ENCODE assay signal across 8 mouse cellular contexts in genomic region chr3:96904851-96905541, GRCm38 (mm10). TPM values are rescaled to one million over a fixed set of nuclear protein-coding genes. Genes with fewer than 3 reads are reported as not detected.
DNase-seq lines count a peak whose midpoint lies in the region; ATAC-seq lines count a peak whose summit lies in the region.

Gpr89 (minus strand) TSS chr3:96905346.

- no peaks in the 10 kb centered on the region for H3K36me3 ChIP-seq in hindbrain, embryonic 11.5 days (ENCODE audit: control insufficient read depth, insufficient read depth, low read length)

- H3K4me3 ChIP-seq in hindbrain, embryonic 11.5 days (ENCODE audit: low read depth, low read length) = peak within 1 kb of the TSS; percentile 97

- DNase-seq in Muller cell, postnatal 12 days (ENCODE audit: inconsistent ontology term) = peak; percentile 87
- DNase-seq in cerebellum, adult 9-11 months = peak; percentile 95
- DNase-seq in frontal cortex, adult 2 months (ENCODE audit: extremely low spot score in 1 of 2, low spot score in 1 of 2) = peak; percentile 90 to 98
- peak; percentile 95 for DNase-seq in hindbrain, embryonic 11.5 days (ENCODE audit: low spot score)
- peak; percentile 96 for DNase-seq in layer of hippocampus, postnatal 10 days (ENCODE audit: low spot score in 2 of 2)
- peak; percentile 95 for DNase-seq in lung, postnatal 10 days
- peak; percentile 93 for DNase-seq in ovary, postnatal 36 days (ENCODE audit: low spot score)
- peak; percentile 95 for DNase-seq in thymus, postnatal 25 days

- no peak within 1 kb of the TSS for H3K27ac ChIP-seq in hindbrain, embryonic 11.5 days (ENCODE audit: low read depth, low read length)

- peak; percentile 98 for ATAC-seq in hindbrain, embryonic 11.5 days (ENCODE audit: low FRiP score)

- H3K9ac ChIP-seq in hindbrain, embryonic 11.5 days (ENCODE audit: low read depth, low read length) = peak within 1 kb of the TSS; percentile 95

- no peaks in the 10 kb centered on the region for H3K27me3 ChIP-seq in hindbrain, embryonic 11.5 days (ENCODE audit: control insufficient read depth, insufficient read depth, low read length)

- WGBS in hindbrain, embryonic 11.5 days = under 1% methylated on average over 40 of the region's 40 CpGs

- H3K4me2 ChIP-seq in hindbrain, embryonic 11.5 days (replicated peaks; ENCODE audit: low read depth, low read length) = peak within 1 kb of the TSS; percentile 86

- H3K9me3 ChIP-seq in hindbrain, embryonic 11.5 days (ENCODE audit: control insufficient read depth, low read length) = no peaks in the 10 kb centered on the region

- H3K4me1 ChIP-seq in hindbrain, embryonic 11.5 days (replicated peaks; ENCODE audit: control insufficient read depth, insufficient read depth, low read length) = 0 out of 2 replicates have a peak, but pooled peaks cover 2% of the 10 kb centered on the region

RNA-seq across cellular contexts. Expression of gene Gpr89, which starts in this region (rescaled TPM):
- 17.7 and 19.3 TPM in 2 replicates for polyA plus RNA-seq in frontal cortex, adult 2 months (2012; rRNA removed)
- 42.6 and 45.9 TPM in 2 replicates for polyA plus RNA-seq in hindbrain, embryonic 11.5 days (2014; fragmentation: Nextera tagmentation; extraction: Ambion mirVana)
- total RNA-seq in layer of hippocampus, postnatal 10 days (2021) = 10 to 100 TPM; 33.8 to 45.6 TPM
